10 mouse cellular contexts compared by ENCODE assay signal in genomic region chr10:99197607-99198305, GRCm38 (mm10).
DNase-seq lines count a peak whose midpoint lies in the region; ATAC-seq and TF ChIP-seq lines count a peak whose summit lies in the region.
"Had no signal": no experiment of that assay in that cellular context is flagged by ENCODE, and none has a peak within 500 bp of the region (broad histone marks: within the 10 kb centered on the region; RNA-seq: fewer than 3 reads in every experiment).

No protein-coding gene starts in this region.

- H3K9me3 ChIP-seq in G1E (replicated peaks): no peaks in the 10 kb centered on the region
- H3K9me3 ChIP-seq in hindbrain, embryonic 14.5 days (ENCODE audit: control insufficient read depth, low read length): no peaks in the 10 kb centered on the region
- H3K9me3 ChIP-seq in midbrain, embryonic 13.5 days: no peaks in the 10 kb centered on the region

- peaks cover 16% of the 10 kb centered on the region for H3K4me1 ChIP-seq in G1E (ENCODE audit: insufficient read depth, low read depth, low read length)
- H3K4me1 ChIP-seq in bone marrow macrophage, adult 2 months (ENCODE audit: control insufficient read depth, insufficient read depth, low read length): peaks cover 53% of the 10 kb centered on the region
- H3K4me1 ChIP-seq in hindbrain, embryonic 14.5 days (replicated peaks; ENCODE audit: control insufficient read depth, insufficient read depth, low read length): peaks cover 3% of the 10 kb centered on the region; the same call in 1 of the 2 replicates
- H3K4me1 ChIP-seq in midbrain, embryonic 13.5 days (replicated peaks): peaks cover 21% of the 10 kb centered on the region

- 44% methylated on average over 9 of the region's 9 CpGs for WGBS in hindbrain, embryonic 14.5 days
- WGBS in midbrain, embryonic 13.5 days: 36% methylated on average over 9 of the region's 9 CpGs

- ATAC-seq in G1E (ENCODE audit: extremely low read depth, insufficient number of reproducible peaks, low FRiP score, poor library complexity, severe bottlenecking): peak; percentile 92
- peak; percentile 56; the same call in 1 of the 2 replicates for ATAC-seq in hindbrain, embryonic 14.5 days (ENCODE audit: low FRiP score)
- peak; percentile 72 for ATAC-seq in midbrain, embryonic 13.5 days
- ATAC-seq: inflammation-experienced regulatory T-cells, adult 6 months had no signal

- no peak overlapping the region for H3K4me2 ChIP-seq in hindbrain, embryonic 14.5 days (replicated peaks)
- no peak overlapping the region for H3K4me2 ChIP-seq in midbrain, embryonic 13.5 days (replicated peaks)

- H3K36me3 ChIP-seq in G1E (replicated peaks): peaks cover 9% of the 10 kb centered on the region
- H3K36me3 ChIP-seq in hindbrain, embryonic 14.5 days (replicated peaks; ENCODE audit: control insufficient read depth, insufficient read depth): no peaks in the 10 kb centered on the region
- peaks cover 2% of the 10 kb centered on the region; the same call in 1 of the 2 replicates for H3K36me3 ChIP-seq in midbrain, embryonic 13.5 days

- peak overlapping the region; percentile 71 for H3K27ac ChIP-seq in bone marrow macrophage, adult 2 months (ENCODE audit: insufficient read depth, low read depth, low read length)
- 0 out of 2 replicates have a peak overlapping the region, but pooled peaks have one; percentile 26 for H3K27ac ChIP-seq in hindbrain, embryonic 14.5 days
- H3K27ac ChIP-seq in midbrain, embryonic 13.5 days: peak overlapping the region; percentile 64

- no peak overlapping the region for H3K4me3 ChIP-seq in G1E (ENCODE audit: low read depth, low read length)
- peak overlapping the region; percentile 36; the same call in 1 of the 2 replicates for H3K4me3 ChIP-seq in bone marrow macrophage, adult 2 months (ENCODE audit: insufficient read depth, low read length)
- H3K4me3 ChIP-seq in hindbrain, embryonic 14.5 days (replicated peaks; ENCODE audit: low read length): no peak overlapping the region
- H3K4me3 ChIP-seq in midbrain, embryonic 13.5 days (replicated peaks): no peak overlapping the region

- DNase-seq in G1E (ENCODE audit: low spot score): no peak
- no peak for DNase-seq in hindbrain, embryonic 14.5 days (ENCODE audit: low spot score)
- no peak for DNase-seq in cerebellum, adult 11 months
- DNase-seq in layer of hippocampus, postnatal 36 days: no peak
- DNase-seq in urinary bladder, postnatal 36 days (ENCODE audit: low spot score in 2 of 2): no peak
- DNase-seq: cerebellum, postnatal 14 days; right cerebral cortex, postnatal 14 days had no signal

- no peak overlapping the region; the same call in 1 of the 2 replicates for H3K9ac ChIP-seq in hindbrain, embryonic 14.5 days
- no peak overlapping the region; the same call in 1 of the 2 replicates for H3K9ac ChIP-seq in midbrain, embryonic 13.5 days (replicated peaks)

- no peak for TF ChIP-seq CTCF in G1E (IDR thresholded peaks at IDR 0.05; ENCODE audit: low read depth, low read length)
- no peak for TF ChIP-seq CTCF in bone marrow macrophage, adult 2 months (IDR thresholded peaks at IDR 0.05; ENCODE audit: low read depth, low read length)

- no peak for TF ChIP-seq POLR2A in bone marrow macrophage, adult 2 months (IDR thresholded peaks at IDR 0.05; ENCODE audit: borderline replicate concordance, low read depth, low read length)

- H3K27me3 ChIP-seq in G1E (ENCODE audit: insufficient read depth, low read length): no peaks in the 10 kb centered on the region
- H3K27me3 ChIP-seq in hindbrain, embryonic 14.5 days (ENCODE audit: control insufficient read depth, insufficient read depth, low read length): no peaks in the 10 kb centered on the region
- H3K27me3 ChIP-seq in midbrain, embryonic 13.5 days: no peaks in the 10 kb centered on the region
